In genomic region chr11:87234743-87235485, GRCm38 (mm10) we compare ENCODE assay signal across 22 mouse cellular contexts.
DNase-seq lines count a peak whose midpoint lies in the region; ATAC-seq lines count a peak whose summit lies in the region.
"Had no signal": no experiment of that assay in that cellular context is flagged by ENCODE, and none has a peak within 500 bp of the region (broad histone marks: within the 10 kb centered on the region; RNA-seq: fewer than 3 reads in every experiment).

No protein-coding gene starts in this region.

- intact Hi-C loops in left cerebral cortex, postnatal 4 days (cut with DNase I): no loop called here

- H3K27ac ChIP-seq in heart, embryonic 11.5 days (ENCODE audit: low read depth, low read length): 0 out of 2 replicates have a peak overlapping the region, but pooled peaks have one; percentile 11
- H3K27ac ChIP-seq: embryonic facial prominence, embryonic 13.5 days; forebrain, embryonic 15.5 days; hindbrain, postnatal 0 days; kidney, postnatal 0 days; limb, embryonic 10.5 days; midbrain, embryonic 13.5 days; neural tube, embryonic 12.5 days; stomach, embryonic 15.5 days had no signal

- H3K4me1 ChIP-seq in heart, embryonic 11.5 days (ENCODE audit: control insufficient read depth, insufficient read depth, low read length): peaks cover 6% of the 10 kb centered on the region; the same call in 1 of the 2 replicates
- H3K4me1 ChIP-seq: forebrain, embryonic 15.5 days; limb, embryonic 10.5 days; midbrain, embryonic 13.5 days; neural tube, embryonic 12.5 days; stomach, embryonic 15.5 days had no signal

- H3K4me3 ChIP-seq in heart, embryonic 11.5 days (ENCODE audit: low read depth, low read length): no peak overlapping the region
- H3K4me3 ChIP-seq: embryonic facial prominence, embryonic 13.5 days; forebrain, embryonic 15.5 days; limb, embryonic 10.5 days; midbrain, embryonic 13.5 days; neural tube, embryonic 12.5 days; stomach, embryonic 15.5 days had no signal

- WGBS in heart, embryonic 11.5 days (ENCODE audit: insufficient replicate concordance): 75% methylated on average over 12 of the region's 12 CpGs

- no peak for ATAC-seq in heart, embryonic 11.5 days (replicated peaks; ENCODE audit: insufficient number of reproducible peaks, low FRiP score, low TSS enrichment)
- ATAC-seq: forebrain, embryonic 15.5 days; hindbrain, postnatal 0 days; intestine, postnatal 0 days; liver, postnatal 0 days; midbrain, embryonic 13.5 days had no signal

- no peak for DNase-seq in heart, adult 18-20 months
- DNase-seq in left cerebral cortex, adult 18-20 months (ENCODE audit: low spot score in 2 of 2): peak; percentile 23 to 40
- no peak for DNase-seq in left cerebral cortex, postnatal 4 days
- DNase-seq in brain, adult 2 months (ENCODE audit: low read depth, low spot score): peak; percentile 75
- DNase-seq in gonadal fat pad, adult 2 months (ENCODE audit: low read depth): peak; percentile 16
- DNase-seq in adrenal gland, adult 18-20 months (ENCODE audit: low spot score in 2 of 2): no peak
- DNase-seq: adrenal gland, adult 8-10 months; cerebellum, postnatal 10 days; layer of hippocampus, postnatal 36 days; liver, postnatal 0 days; lung, postnatal 10 days; right cerebral cortex, postnatal 25 days had no signal

- H3K9ac ChIP-seq in heart, embryonic 11.5 days (ENCODE audit: low read depth, low read length): no peak overlapping the region
- H3K9ac ChIP-seq: embryonic facial prominence, embryonic 13.5 days; forebrain, embryonic 15.5 days; liver, postnatal 0 days; midbrain, embryonic 13.5 days; neural tube, embryonic 12.5 days; stomach, embryonic 15.5 days had no signal

- no peaks in the 10 kb centered on the region for H3K9me3 ChIP-seq in heart, embryonic 11.5 days (replicated peaks; ENCODE audit: control insufficient read depth, low read length)
- H3K9me3 ChIP-seq: embryonic facial prominence, embryonic 13.5 days; forebrain, embryonic 15.5 days; limb, embryonic 10.5 days; midbrain, embryonic 13.5 days; neural tube, embryonic 12.5 days; stomach, embryonic 15.5 days had no signal

- H3K27me3 ChIP-seq in heart, embryonic 11.5 days (ENCODE audit: control insufficient read depth, insufficient read depth, low read length): no peaks in the 10 kb centered on the region
- H3K27me3 ChIP-seq: embryonic facial prominence, embryonic 13.5 days; forebrain, embryonic 15.5 days; midbrain, embryonic 13.5 days; neural tube, embryonic 12.5 days; stomach, embryonic 15.5 days had no signal

- H3K4me2 ChIP-seq in heart, embryonic 11.5 days: peak overlapping the region; percentile 19
- H3K4me2 ChIP-seq: embryonic facial prominence, embryonic 13.5 days; forebrain, embryonic 15.5 days; midbrain, embryonic 13.5 days; neural tube, embryonic 12.5 days; stomach, embryonic 15.5 days had no signal

- H3K36me3 ChIP-seq in heart, embryonic 11.5 days (ENCODE audit: control insufficient read depth, insufficient read depth, low read length): no peaks in the 10 kb centered on the region

Comparison
In these comparisons a context has a peak if more than half of its experiments do, and no peak if none do; other contexts are left out.
1. DNase-seq: peak in left cerebral cortex, adult 18-20 months (2 of 2), brain, adult 2 months (single experiment) and gonadal fat pad, adult 2 months (single experiment); none in heart, adult 18-20 months (0 of 2), left cerebral cortex, postnatal 4 days (single experiment) and adrenal gland, adult 18-20 months (0 of 2).